Mouse (Mus musculus): Measurements from ENCODE around the gene Ccr10. TPM values are rescaled to one million over a fixed set of nuclear protein-coding genes. Genes with fewer than 3 reads are reported as not detected.

Gene Ccr10
- total RNA-seq, 2 experiments from 2014 or later = not detected

DNA sequence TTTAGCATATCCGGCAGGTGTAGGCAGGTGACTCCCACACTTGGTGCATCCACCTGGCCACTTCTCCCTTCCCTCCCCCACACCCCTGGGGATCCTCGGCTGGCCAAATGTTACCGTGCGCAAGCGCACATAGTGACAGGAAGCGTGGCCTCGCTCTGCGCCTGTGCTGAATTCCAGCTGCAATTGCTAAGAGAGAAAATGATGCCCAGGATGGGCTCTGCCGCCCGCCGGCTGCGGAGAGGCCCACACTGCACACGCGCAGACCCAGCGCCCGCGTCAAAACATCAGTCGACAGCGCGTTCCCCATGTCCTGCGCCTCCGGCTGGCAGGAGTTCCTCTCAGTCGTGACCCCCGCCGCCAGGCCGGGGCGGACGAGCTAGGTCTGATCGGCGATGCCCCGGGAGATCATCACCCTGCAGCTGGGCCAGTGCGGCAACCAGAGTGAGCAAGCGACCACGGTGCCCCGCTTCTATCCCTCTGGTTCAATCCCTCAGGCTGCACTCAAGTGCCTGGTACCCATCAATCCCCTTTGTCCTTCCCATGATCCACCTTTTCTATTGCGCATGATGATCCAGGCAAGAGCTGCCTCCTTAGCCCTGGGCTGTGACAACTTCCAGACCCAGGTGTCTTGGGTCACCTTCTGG lies 19.4 kb downstream of the Ccr10 start, which contains the start of gene Tubg2:
TSS of gene Tubg2 (plus strand) at position 180 of the 644 bp plus-strand sequence.
- peak; percentile 50 for DNase-seq (ENCODE audit: low spot score)

DNA sequence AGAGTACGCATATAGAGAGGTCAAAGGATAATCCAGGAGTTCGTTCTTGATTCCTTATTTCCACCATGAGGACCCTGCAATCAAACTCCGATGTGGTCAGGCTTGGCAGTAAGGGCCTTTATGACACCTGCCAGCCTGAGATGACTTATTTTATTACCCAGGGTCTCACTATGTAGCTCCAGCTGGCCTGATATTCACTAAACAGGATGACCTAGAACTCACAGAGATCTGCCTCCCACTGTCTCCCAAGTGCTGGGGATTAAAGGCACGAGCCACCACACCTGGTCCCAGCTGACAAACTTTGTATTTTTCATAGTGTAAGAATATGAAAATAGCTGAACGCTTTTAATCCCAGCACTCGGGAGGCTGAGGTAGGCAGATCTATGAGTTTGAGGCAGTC lies 20.1 kb downstream of the Ccr10 start:
- DNase-seq (ENCODE audit: low spot score) = no peak

DNA sequence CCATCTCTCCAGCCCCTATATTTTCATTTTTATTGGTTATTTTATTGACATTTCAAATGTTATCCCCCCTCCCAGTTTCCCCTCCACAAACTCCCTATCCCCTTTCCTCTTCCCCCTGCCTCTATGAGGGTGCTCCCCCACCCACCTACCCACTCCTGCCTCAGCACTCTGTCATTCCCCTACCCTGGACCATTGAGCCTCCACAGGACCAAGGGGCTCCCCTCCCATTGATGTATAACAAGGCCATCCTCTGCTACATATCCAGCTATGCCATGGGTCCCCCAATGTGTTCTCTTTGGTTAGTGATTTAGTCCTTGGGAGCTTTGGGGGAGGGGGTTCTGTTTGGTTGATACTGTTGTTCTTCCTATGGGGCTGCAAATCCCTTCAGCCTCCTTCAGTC lies 20.6 kb downstream of the Ccr10 start:
- DNase-seq (ENCODE audit: low spot score) = no peak

DNA sequence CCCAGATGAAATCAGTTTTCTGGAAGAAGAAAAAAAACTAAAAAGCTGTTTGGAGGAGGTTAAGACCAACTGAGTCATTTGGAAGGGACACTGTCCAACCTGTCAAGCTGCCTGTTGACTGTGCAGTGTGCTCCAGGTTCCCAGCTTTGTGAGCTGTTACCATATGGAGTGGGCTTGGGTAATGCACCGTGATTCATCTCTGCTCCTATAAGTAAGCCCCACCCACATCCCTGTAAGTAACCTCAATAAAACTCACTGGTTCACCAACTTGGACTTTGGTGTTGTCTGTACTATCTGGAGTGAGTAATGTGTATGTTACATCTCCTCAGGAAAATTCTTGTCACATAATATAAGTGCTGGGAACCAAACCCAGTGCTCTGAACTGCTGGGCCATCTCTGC lies 22.4 kb downstream of the Ccr10 start:
- no peak for DNase-seq (ENCODE audit: low spot score)

DNA sequence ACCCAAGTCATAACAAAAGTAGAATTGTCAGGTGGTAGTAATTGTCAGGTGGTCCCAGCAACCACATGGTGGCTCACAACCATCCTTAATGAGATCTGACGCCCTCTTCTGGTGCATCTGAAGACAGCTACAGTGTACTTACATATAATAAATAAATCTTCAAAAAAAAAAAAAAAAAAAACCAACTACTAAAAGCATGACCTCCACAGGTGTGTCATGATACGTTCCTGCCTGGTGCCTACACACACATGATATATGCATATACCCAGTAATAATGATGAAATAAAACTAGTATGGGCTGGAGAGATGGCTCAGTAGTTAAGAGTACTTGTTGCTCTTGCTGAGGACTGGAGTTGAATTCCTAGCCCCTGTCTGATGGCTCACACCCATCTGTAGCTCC lies 24.2 kb downstream of the Ccr10 start:
- DNase-seq (ENCODE audit: low spot score) = no peak

DNA sequence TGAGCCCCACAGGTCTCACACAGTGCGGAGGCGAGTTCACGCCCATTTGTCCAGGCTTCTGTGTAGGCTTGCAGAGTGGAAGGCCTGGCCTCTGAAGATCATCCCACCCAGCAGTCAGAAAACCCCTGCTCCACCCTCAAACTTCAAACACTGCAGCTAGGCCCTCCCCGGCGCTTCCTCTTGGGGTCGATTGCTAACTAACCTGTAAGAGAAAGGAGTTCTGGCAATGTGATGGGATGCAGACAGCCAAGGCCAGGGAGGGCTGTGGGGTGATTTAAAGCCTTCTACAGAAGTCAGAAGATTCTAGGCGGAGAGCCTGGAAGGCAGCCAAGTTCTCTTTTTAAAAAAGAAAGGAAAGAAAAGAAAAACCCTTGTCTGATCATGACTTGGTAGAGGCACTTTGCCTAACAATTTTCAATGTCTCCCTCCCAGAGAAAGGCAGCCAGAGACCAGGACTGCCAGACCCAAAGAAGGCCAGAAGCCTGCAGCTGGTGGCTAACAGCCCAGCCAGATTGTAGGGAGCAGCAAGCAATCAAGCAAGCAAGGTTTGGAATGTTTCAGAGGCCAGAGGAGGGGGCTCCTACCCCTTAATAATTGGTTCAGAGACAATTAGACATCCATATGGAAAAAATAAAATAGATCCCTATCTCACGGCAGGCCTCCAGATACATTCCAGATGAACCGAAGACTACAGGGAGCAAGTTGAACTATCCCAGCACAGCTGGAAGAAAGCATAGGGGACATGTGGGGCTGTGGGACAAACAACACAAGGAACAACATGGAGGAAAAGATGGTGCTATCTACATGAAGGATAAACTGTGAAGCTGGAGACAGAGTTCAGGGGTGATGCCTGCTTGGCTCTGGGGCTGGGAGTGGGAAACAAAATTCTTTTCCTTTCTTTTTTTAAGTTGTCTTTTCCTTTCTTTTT lies 25.8 kb downstream of the Ccr10 start:
- DNase-seq (ENCODE audit: low spot score) = peak; percentile 57

DNA sequence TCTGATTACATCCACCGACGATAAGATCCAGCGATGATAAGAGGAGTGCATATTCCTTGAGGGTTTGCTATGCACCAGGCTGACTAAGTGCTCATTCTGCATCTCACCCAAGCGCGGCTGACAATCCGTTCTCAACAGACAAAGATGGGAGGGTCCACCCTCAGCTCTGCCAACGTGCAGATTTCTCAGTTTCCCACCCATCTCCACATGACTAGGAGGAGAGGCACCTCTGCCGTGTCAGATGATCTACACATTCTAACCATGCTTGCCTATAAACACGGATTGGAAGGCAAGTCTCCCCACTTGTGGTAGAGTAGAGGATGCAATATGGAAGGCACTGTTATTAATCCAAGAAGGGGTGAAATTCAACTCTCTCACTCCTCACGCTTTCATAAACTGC lies 26.5 kb downstream of the Ccr10 start:
- DNase-seq (ENCODE audit: low spot score) = no peak

DNA sequence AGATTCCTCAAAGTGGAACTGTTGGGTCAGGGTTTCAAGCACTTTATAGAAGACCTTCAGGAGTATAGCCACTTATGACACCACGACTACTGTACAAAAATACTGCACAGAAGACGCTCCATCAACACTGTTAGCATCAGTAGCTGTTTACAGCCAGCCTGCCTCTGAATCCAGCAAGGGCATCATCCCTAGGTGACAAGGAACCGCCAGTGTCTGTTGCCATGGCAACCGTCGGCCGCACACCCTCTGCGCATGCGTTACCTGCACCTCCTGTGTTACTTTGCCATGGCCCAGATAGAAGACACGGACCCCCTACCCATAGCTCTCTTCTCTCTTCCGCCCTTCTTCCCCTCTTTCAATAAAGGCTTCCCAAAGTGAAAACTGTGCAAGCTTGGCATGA lies 28.9 kb downstream of the Ccr10 start:
- DNase-seq (ENCODE audit: low spot score) = no peak

DNA sequence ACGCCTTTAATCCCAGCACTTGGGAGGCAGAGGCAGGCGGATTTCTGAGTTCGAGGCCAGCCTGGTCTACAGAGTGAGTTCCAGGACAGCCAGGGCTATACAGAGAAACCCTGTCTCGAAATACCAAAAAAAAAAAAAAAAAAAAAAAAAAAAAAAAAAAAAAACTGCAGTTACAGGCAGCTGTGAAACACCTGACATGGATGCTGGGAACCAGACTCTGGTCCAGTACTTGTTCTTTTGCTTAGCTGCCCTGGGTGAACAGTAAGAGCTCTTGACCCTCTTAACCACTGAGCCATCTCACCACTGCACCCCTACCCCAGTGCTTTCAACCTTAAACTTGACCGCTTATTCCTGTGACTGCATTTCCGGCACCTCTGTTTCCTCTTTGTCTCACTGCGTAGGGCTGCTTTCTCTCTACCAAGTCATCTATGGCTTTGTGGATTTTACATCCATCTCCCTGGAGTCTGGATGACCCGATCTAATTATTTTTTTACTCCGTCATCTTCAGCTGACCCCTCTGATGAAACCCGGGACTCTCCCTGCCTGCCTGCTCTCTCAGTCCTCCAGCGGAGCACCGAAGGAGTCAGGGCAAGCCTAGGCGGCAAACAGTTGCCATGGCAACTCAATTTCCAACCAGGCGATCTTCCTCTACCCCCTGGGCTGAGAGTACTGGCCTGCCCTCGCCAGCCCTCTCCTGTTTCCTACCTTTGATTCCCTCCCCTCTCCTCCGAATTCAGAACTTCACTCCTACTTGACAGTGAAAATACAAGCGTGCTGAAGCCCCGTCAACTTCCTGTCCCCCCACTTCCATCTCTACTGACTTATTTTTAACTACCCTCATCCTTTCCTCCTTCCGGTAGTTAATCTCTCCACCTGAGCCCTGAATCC lies 31.7 kb downstream of the Ccr10 start:
- no peak for DNase-seq (ENCODE audit: low spot score)

DNA sequence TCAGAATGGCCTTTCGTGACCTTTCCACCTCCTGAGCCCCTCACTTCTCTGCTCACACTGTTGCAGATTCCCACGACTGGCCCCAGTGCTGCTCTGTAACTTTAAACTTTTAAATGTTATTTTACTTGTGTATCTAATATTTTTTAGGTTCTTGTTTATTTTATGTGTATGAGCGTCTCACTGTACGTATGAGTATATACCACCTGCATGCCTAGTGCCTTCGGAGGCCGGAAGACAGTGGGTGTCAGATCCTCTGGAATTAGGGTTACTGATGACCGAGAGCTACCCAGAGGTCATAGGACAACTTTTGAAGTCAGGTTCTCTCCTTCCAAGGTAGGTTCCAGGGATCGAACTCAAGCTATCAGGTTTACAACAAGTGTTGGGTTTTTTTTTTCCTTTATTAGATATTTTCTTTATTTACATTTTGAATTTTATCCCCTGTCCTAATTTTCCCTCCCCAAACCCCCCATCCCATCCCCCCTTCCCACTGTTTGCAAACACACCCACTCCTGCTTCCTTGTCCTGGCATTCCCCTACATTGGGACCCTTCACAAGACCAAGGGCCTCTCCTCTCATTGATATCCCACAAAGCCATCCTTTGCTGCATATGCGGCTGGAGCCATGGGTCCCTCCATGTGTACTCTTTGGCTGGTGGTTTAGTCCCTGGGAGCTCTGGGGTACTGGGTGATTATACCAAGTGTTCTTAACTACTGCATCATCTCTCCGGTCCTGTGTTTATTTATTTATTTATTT lies 32.9 kb downstream of the Ccr10 start:
- DNase-seq (ENCODE audit: low spot score) = no peak

DNA sequence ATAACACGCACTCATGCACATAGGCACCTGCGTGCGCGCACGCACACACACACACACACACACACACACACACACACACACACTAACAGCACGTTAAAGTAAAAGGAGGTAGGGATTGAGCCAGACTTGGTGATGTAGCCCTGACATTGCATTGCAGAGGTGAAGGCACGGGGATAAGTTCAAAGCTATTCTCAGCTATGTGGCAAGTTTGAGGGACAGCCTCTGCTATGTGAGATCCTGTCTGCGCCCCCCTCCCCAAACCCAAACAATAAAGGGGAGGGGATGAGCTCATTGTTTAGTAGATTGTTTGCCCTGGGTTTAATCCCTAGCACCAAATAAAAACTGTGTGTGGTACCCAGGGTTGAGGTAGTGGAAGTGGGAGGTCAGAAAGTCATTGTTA lies 34.2 kb downstream of the Ccr10 start:
- DNase-seq (ENCODE audit: low spot score) = no peak

DNA sequence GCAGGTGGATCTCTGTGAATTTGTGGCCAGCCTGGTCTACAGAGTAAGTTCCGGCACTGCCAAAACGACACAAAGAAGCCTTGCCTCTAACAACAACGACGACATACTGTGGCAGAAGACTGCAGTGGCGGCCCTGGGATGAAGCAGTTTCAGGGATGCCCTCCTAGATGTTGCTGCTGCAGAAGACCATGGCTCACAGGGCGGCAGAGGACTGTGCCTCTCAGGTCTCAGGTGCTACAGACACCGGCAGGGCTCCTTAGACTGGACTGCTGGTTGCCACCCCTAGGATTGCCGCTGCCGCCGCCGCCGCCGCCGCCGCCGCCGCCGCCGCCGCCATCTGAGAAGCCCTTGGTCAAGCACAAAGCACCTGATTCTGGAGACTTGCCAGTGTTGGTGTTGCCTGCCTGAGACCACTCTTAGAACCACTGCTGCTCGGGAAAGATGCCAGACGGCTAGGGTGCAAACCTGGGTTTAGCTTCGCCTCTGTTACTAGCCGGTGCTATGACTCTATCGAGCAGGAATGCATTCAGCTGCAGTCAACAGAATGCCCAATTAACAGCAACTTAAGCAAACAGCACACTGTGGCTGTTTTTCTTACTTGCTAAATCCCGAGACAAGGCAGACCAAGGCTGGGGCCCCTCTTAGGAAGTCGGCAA lies 35.0 kb downstream of the Ccr10 start:
- no peak for DNase-seq (ENCODE audit: low spot score)

DNA sequence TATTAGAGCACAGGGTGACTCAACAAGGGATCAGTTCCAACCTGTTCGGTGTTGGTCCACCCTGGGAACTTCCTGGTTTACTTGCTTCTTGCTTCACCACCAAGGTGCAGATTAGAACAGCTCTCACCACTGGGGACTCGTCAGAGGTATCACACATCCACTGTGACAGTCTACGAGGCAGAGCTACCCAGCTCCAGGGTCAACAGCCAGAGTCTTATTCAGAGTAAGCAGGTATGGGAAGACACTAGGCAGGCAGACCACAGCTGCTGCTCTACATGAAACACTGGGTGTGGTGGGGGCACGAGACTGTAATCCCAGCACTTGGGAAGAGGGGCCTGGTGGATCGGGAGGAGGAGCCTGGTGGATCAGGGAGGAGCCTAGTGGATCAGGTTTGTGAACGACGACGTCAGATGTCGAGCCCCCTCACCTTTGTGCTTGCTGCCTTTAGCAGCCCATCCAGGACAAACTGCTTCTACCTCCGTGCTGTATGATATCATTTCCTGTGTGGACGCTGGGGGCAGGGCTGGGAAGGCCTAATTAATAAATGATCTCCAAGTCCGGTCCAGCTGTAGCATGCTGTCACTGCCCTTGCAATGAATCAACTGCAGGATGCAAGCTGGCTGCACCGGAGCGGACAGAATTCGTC lies 36.6 kb downstream of the Ccr10 start:
- DNase-seq (ENCODE audit: low spot score) = no peak

DNA sequence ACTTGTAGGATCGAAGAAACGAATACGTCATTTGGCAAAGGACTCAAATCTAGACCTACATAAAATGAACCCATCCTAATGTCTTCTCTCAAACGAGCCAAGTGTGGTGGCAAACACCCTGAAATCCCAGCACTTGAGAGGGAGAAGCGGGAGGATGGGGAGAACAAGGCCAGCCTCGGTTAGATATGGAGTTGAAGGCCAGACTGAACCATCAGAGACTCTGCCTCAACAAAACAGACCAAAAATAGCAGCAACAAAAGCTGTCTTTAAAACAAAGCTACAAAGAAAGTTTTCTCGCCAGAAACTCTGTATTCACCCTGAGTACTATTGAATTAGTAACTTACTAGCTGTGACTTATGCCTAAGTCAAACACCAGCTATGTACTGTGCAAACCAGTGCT lies 38.2 kb downstream of the Ccr10 start:
- DNase-seq (ENCODE audit: low spot score) = no peak

DNA sequence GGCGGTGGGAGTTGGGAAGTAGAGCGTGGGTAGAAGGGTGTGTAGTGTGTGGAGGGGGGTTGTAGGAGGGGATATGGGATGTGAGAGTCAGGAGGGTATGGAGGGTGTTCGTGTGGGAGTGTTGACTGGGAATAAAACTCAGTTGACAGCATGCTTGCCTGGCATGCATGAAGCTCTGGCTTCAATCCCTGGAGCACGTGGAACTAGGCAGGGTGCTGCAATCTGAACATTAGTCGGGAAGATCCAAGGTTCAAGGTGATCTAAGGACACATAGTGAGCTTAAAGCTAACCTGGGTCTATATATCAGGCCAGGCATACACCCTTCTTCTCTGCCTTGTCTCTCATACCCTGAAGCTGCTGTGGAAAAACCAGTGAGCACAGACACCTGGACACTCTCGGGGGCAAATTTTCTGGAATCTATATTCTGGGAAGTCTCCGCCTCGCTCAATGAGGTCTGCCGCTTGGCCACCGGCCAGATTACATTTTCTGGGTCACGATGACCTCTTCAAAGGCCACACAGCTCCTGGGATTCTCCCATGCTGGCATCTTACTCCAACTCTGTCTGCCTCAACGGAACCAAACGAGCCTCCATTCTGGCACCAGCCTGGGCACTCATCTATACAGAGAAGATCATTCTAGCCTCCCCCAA lies 40.9 kb downstream of the Ccr10 start:
- no peak for DNase-seq (ENCODE audit: low spot score)

DNA sequence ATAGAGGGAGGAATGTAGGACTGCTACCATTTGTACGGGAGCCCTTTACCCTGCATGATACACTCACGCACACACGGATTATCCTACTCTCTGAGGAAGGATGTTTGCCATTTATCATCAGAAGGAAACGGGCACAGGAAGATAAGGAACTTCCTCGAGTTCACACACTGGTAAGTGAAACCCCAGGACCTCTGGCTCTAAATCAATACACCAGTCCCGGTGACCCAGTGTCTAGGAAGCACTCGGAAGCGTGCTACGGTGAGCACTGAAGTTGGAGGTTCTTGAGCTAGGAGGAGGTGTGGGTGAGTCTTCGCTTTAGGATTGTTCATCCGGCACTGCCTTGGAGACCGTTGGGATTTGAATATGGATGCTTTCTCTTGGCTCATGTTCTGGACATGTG lies 42.2 kb downstream of the Ccr10 start:
- no peak for DNase-seq (ENCODE audit: low spot score)

DNA sequence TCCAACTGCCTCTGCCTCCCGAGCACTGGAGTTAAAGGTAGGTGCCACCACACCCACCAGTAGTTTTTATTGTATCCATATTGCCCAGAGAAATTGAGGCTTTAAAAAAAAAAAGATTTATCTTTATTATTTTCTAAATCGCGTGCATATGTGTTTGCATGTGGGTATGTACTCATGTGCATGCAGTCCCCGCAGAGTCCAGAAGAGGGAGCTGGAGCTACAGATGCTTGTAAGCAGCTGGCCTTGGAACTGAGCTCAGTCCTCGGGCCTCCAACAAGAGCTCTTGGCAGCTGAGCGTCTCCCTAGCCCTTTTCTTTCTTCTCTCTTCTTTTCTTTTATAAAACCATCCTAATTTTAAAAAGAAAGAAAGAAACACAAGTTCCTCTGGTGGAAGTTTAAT lies 43.5 kb downstream of the Ccr10 start:
- no peak for DNase-seq (ENCODE audit: low spot score)

DNA sequence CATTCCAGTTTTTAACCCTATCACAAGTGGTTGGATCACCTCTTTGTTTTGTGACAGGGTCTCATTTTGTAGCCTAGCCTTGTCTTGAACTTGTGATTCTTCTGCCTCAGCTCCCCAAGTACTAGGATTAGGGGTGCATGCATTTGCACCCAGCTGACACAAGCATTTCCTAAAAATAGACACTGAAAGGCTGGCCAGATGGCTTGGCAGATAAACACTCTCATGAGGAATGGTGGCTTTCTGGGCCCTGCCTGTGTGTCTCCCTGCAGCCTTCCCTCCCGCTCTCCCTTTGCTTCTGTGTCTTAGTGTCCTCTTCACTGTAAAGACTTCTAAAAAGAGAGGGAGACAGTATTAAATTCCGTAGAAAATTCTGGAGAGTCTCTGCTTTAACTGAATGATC lies 44.1 kb downstream of the Ccr10 start:
- DNase-seq (ENCODE audit: low spot score) = peak; percentile 45

DNA sequence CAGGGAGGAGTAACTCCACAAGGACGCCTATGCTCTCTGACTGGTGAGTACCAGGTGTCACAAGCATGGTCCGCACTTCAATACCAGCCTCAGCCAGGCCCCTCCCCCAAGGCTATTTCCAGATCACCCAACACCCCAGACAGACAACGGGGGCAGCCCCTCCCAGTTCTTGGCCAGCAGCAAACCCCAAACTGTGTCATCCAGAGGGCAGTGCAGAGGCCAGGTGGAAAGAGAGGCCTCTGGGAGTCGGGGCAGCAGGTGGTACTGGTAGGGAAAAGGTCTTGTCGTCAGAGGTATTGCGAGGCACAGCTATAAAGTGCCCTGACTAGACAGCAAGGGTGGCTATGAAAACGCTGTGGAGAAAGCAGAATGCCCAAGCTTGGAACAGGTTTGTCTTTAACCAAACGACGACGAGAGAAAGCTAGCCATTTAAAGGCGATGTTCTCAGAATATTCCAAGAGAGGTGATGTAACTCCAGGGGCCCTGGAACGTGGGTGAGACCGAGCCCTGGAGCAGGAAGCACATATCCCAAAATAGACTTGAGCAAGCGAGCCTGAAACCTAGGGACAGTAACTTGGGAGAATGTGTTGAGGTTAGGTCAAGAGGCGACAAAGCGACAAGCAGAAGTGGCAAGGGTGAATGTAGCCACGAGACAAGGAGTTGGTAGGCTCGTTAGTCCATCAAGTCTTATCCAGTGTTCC lies 45.0 kb downstream of the Ccr10 start:
- DNase-seq (ENCODE audit: low spot score) = peak; percentile 89

Data from gastrocnemius, adult 18-20 months (tissue).